Comparison of ENCODE assay signal across 16 mouse cellular contexts in genomic region chr2:10672196-10672595, GRCm38 (mm10).
"Had no signal": no experiment of that assay in that cellular context is flagged by ENCODE, and none has a peak within 500 bp of the region (broad histone marks: within the 10 kb centered on the region; RNA-seq: fewer than 3 reads in every experiment).

No protein-coding gene starts in this region.

- H3K4me3 ChIP-seq: liver, embryonic 13.5 days; liver, embryonic 15.5 days; midbrain, embryonic 13.5 days; midbrain, embryonic 15.5 days; neural tube, embryonic 12.5 days; stomach, embryonic 15.5 days had no signal

- H3K27me3 ChIP-seq: liver, embryonic 13.5 days; liver, embryonic 15.5 days; midbrain, embryonic 13.5 days; midbrain, embryonic 15.5 days; neural tube, embryonic 12.5 days; stomach, embryonic 15.5 days had no signal

- H3K27ac ChIP-seq: liver, embryonic 13.5 days; liver, embryonic 15.5 days; macrophage; midbrain, embryonic 13.5 days; midbrain, embryonic 15.5 days; neural tube, embryonic 12.5 days; stomach, embryonic 15.5 days; stomach, postnatal 0 days had no signal

- H3K36me3 ChIP-seq: liver, embryonic 13.5 days; liver, embryonic 15.5 days; midbrain, embryonic 13.5 days; midbrain, embryonic 15.5 days; neural tube, embryonic 12.5 days; stomach, embryonic 15.5 days had no signal

- H3K4me2 ChIP-seq: liver, embryonic 11.5 days; liver, embryonic 13.5 days; liver, embryonic 15.5 days; midbrain, embryonic 11.5 days; midbrain, embryonic 13.5 days; midbrain, embryonic 15.5 days; neural tube, embryonic 12.5 days; stomach, embryonic 15.5 days had no signal

- ATAC-seq: liver, postnatal 0 days had no signal

- H3K4me1 ChIP-seq: liver, embryonic 13.5 days; liver, embryonic 15.5 days had no signal

- DNase-seq: liver; liver, embryonic 13.5 days; liver, postnatal 0 days; right cerebral cortex, postnatal 14 days; thymus, adult 2 months; thymus, postnatal 25 days; thymus, postnatal 4 days had no signal

- H3K9ac ChIP-seq: liver, embryonic 13.5 days; liver, embryonic 15.5 days; liver, postnatal 0 days; midbrain, embryonic 13.5 days; midbrain, embryonic 15.5 days; neural tube, embryonic 12.5 days; stomach, embryonic 15.5 days had no signal

- H3K9me3 ChIP-seq: liver, embryonic 13.5 days; liver, embryonic 15.5 days; midbrain, embryonic 13.5 days; midbrain, embryonic 15.5 days; neural tube, embryonic 12.5 days; stomach, embryonic 15.5 days had no signal
